8 mouse cellular contexts compared by ENCODE assay signal in the genomic region with DNA sequence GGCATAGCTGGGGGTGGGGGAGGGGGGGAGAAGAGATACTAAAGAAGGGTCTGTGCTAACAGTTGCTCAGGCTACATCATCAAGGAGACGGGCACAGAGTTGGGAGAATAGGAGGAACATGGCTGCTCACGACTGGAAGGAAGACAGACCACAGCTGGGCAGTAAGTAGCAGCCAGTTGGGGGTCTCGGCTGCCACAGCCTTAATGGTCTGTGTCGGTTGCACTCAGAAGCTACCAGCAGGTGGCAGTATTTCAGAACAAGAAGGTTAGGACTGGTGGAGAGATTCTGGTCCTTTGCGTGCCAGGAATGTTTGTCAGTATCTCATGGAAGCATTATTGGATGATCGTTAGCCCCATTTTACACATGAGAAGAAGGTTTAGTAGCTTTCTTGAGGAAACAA.
A peak's percentile ranks its signal among the peaks of the same experiment; 100 is the strongest.
DNase-seq lines count a peak whose midpoint lies in the region; ATAC-seq and TF ChIP-seq lines count a peak whose summit lies in the region.

No protein-coding gene starts in this region.

- no peak overlapping the region for H3K4me3 ChIP-seq in ES-Bruce4 (ENCODE audit: low read depth, low read length)
- no peak overlapping the region for H3K4me3 ChIP-seq in cerebellum, adult 2 months (replicated peaks; ENCODE audit: insufficient read depth, low read depth, low read length)
- no peak overlapping the region for H3K4me3 ChIP-seq in forebrain, postnatal 0 days (ENCODE audit: low read depth, low read length)
- H3K4me3 ChIP-seq in liver, postnatal 0 days (ENCODE audit: low read depth, low read length): no peak overlapping the region

- peak; percentile 65 for TF ChIP-seq CTCF in ES-Bruce4 (IDR thresholded peaks at IDR 0.05; ENCODE audit: low read depth, low read length)
- peak; percentile 61 for TF ChIP-seq CTCF in cerebellum, adult 2 months (IDR thresholded peaks at IDR 0.05; ENCODE audit: borderline replicate concordance, insufficient read depth, low read depth, low read length)
- TF ChIP-seq CTCF in forebrain, postnatal 0 days (IDR thresholded peaks at IDR 0.05; ENCODE audit: low read depth): peak; percentile 81
- TF ChIP-seq CTCF in liver, postnatal 0 days (IDR thresholded peaks at IDR 0.05; ENCODE audit: low read depth): peak; percentile 76

- peak; percentile 69; the same call in 1 of the 2 replicates for ATAC-seq in forebrain, postnatal 0 days
- no peak for ATAC-seq in liver, postnatal 0 days
- no peak for ATAC-seq in inflammation-experienced regulatory T-cells, adult 6 months

- no peak for TF ChIP-seq POLR2A in ES-Bruce4 (IDR thresholded peaks at IDR 0.05; ENCODE audit: insufficient read depth, low read length)
- no peak for TF ChIP-seq POLR2A in cerebellum, adult 2 months (IDR thresholded peaks at IDR 0.05; ENCODE audit: borderline replicate concordance, insufficient read depth, low read length)

- H3K4me2 ChIP-seq in forebrain, postnatal 0 days (ENCODE audit: low read depth): no peak overlapping the region
- H3K4me2 ChIP-seq in liver, postnatal 0 days (ENCODE audit: low read depth, low read length): no peak overlapping the region

- WGBS in cerebellum, adult 2 months: 9% methylated on average over 6 of the region's 6 CpGs
- 6% methylated on average over 6 of the region's 6 CpGs for WGBS in forebrain, postnatal 0 days
- WGBS in liver, postnatal 0 days (ENCODE audit: insufficient replicate concordance): 14% methylated on average over 6 of the region's 6 CpGs

- no peaks in the 10 kb centered on the region for H3K27me3 ChIP-seq in ES-Bruce4 (ENCODE audit: control insufficient read depth, insufficient read depth, low read length, poor library complexity, severe bottlenecking)
- H3K27me3 ChIP-seq in cerebellum, adult 2 months (ENCODE audit: control insufficient read depth, insufficient read depth, low read length): no peaks in the 10 kb centered on the region
- no peaks in the 10 kb centered on the region for H3K27me3 ChIP-seq in forebrain, postnatal 0 days (ENCODE audit: insufficient read depth, low read length)
- H3K27me3 ChIP-seq in liver, postnatal 0 days (ENCODE audit: insufficient read depth, low read length): no peaks in the 10 kb centered on the region

- H3K27ac ChIP-seq in ES-Bruce4 (ENCODE audit: insufficient read depth, low read length): no peak overlapping the region
- H3K27ac ChIP-seq in cerebellum, adult 2 months (ENCODE audit: insufficient read depth, low read length): no peak overlapping the region
- H3K27ac ChIP-seq in forebrain, postnatal 0 days (ENCODE audit: low read depth, low read length): no peak overlapping the region
- no peak overlapping the region for H3K27ac ChIP-seq in liver, postnatal 0 days (ENCODE audit: low read depth)

- no peak overlapping the region for H3K9ac ChIP-seq in ES-Bruce4 (ENCODE audit: low read depth, poor library complexity, severe bottlenecking)
- H3K9ac ChIP-seq in forebrain, postnatal 0 days: no peak overlapping the region
- no peak overlapping the region for H3K9ac ChIP-seq in liver, postnatal 0 days (replicated peaks)

- no peaks in the 10 kb centered on the region for H3K36me3 ChIP-seq in ES-Bruce4 (ENCODE audit: control insufficient read depth, insufficient read depth, low read length, poor library complexity, severe bottlenecking)
- H3K36me3 ChIP-seq in forebrain, postnatal 0 days (ENCODE audit: insufficient read depth): no peaks in the 10 kb centered on the region
- no peaks in the 10 kb centered on the region for H3K36me3 ChIP-seq in liver, postnatal 0 days (replicated peaks; ENCODE audit: insufficient read depth, low read length)

- H3K4me1 ChIP-seq in ES-Bruce4 (ENCODE audit: control insufficient read depth, insufficient read depth, low read length): no peaks in the 10 kb centered on the region
- no peaks in the 10 kb centered on the region for H3K4me1 ChIP-seq in cerebellum, adult 2 months (ENCODE audit: control insufficient read depth, insufficient read depth, low read length)
- no peaks in the 10 kb centered on the region for H3K4me1 ChIP-seq in forebrain, postnatal 0 days (ENCODE audit: insufficient read depth)
- H3K4me1 ChIP-seq in liver, postnatal 0 days (ENCODE audit: insufficient read depth): no peaks in the 10 kb centered on the region

- no peaks in the 10 kb centered on the region for H3K9me3 ChIP-seq in ES-Bruce4 (replicated peaks; ENCODE audit: control insufficient read depth, insufficient read depth, low read length, poor library complexity, severe bottlenecking)
- H3K9me3 ChIP-seq in forebrain, postnatal 0 days (ENCODE audit: low read length): no peaks in the 10 kb centered on the region
- no peaks in the 10 kb centered on the region for H3K9me3 ChIP-seq in liver, postnatal 0 days (ENCODE audit: low read length)

- DNase-seq in 416B (ENCODE audit: low read depth): peak; percentile 53
- peak; percentile 33 to 37 for DNase-seq in cerebellum, adult 2 months
- peak; percentile 79 for DNase-seq in forebrain, postnatal 0 days
- DNase-seq in kidney, postnatal 10 days: peak; percentile 83
- DNase-seq in liver, postnatal 0 days: peak; percentile 54
- peak; percentile 57 for DNase-seq in ovary, postnatal 14 days (ENCODE audit: low spot score)

- no peak for TF ChIP-seq EP300 in ES-Bruce4 (IDR thresholded peaks at IDR 0.05; ENCODE audit: insufficient read depth, low read depth, low read length)
- TF ChIP-seq EP300 in liver, postnatal 0 days (IDR thresholded peaks at IDR 0.05; ENCODE audit: low read depth): no peak
